Mouse (Mus musculus): ENCODE results near the gene Mmp7. TPM values are rescaled to one million over a fixed set of nuclear protein-coding genes. Genes with fewer than 3 reads are reported as not detected.

Gene Mmp7
- polyA plus RNA-seq, 1 experiment from 2014 or later: not detected

DNA sequence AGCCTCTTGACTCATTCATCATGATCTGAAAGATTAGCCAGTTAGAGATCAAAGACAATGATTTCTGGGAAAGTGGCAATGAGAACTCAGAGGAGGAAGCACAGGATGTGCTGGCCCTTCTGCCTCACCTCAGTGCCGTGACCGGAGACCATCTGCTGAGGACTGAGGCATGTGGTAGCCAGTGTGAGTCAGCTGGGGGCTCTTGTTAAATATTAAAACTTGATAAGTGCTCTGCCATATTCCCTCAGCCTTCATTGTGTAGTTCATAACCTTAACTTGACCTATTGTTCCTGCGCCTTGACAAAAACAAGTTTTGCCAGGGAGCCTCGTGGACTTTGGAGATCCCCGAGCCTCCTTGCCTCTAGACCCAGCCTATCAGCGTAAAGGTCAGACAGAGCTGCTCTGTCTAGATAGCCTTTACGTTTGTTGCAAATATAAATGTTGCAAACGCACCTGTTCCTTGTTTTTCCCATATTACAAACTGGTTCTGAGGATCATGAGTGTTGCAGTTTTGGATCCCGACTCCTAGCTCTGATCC lies 9.7 kb upstream of the Mmp7 start:
- no peak overlapping the region for H3K4me2 ChIP-seq
- no peaks in the 10 kb centered on the region for H3K4me1 ChIP-seq (replicated peaks)
- no peak overlapping the region for H3K9ac ChIP-seq
- no peak overlapping the region for H3K27ac ChIP-seq (replicated peaks)
- no peaks in the 10 kb centered on the region for H3K27me3 ChIP-seq
- no peak overlapping the region for H3K4me3 ChIP-seq (replicated peaks)
- H3K9me3 ChIP-seq (replicated peaks): no peaks in the 10 kb centered on the region
- ATAC-seq (ENCODE audit: insufficient read depth): no peak
- H3K36me3 ChIP-seq (replicated peaks): no peaks in the 10 kb centered on the region
- WGBS (ENCODE audit: insufficient replicate concordance): 67% methylated on average over 9 of the region's 9 CpGs

DNA sequence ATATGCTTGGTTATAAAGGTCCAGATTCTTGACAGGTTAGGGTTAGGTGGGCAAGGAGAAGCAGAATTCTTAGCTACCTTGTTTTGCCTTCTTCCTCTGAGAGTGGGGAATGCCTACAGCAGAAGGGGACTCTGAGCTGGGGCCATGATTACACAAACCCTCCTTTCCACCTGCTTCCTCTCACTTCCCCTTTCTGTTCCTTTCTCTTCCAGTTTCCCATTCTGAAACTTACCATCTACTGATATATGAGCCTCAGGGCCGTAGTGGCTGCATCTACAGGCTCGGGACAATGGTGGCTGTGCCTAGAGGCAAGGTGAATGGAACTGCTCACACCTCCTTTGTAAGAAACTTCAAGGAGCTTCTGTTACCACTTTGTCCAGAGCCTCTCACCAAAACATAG lies 5.9 kb upstream of the Mmp7 start:
- Histone ChIP-seq H3K9me3 (replicated peaks) (no peaks in the 10 kb centered on the region), H3K4me2 (no peak overlapping the region), H3K4me3 (replicated peaks) (no peak overlapping the region), H3K4me1 (replicated peaks) (no peaks in the 10 kb centered on the region), H3K27me3 (no peaks in the 10 kb centered on the region), H3K9ac (no peak overlapping the region), H3K36me3 (replicated peaks) (no peaks in the 10 kb centered on the region), H3K27ac (replicated peaks) (no peak overlapping the region)
- no peak for ATAC-seq (ENCODE audit: insufficient read depth)
- WGBS (ENCODE audit: insufficient replicate concordance): 28% methylated on average over 2 of the region's 2 CpGs

DNA sequence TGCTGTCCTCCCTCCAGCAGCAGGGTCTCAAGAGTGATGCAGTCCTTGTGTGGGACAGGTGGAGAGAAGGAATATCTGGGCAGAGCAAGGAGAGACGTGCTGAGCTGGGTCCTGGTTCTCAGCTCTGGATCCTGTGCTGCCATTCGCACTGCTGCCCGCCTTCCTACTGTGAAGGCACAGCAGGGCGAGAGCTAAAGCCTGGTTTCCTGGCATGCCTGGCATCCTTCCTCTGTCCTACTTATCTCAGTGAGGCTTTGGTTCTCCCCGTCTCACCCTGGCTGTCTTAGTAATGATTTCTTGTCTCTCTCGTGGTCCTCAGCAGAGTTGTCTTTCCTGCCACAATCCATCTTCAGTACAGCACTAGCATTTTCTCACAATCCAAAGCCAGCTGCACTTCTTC lies 2.1 kb upstream of the Mmp7 start:
- Histone ChIP-seq H3K9me3 (replicated peaks) (no peaks in the 10 kb centered on the region), H3K4me2 (no peak overlapping the region), H3K36me3 (replicated peaks) (no peaks in the 10 kb centered on the region), H3K27me3 (no peaks in the 10 kb centered on the region), H3K4me1 (replicated peaks) (no peaks in the 10 kb centered on the region), H3K9ac (no peak overlapping the region), H3K4me3 (replicated peaks) (no peak overlapping the region), H3K27ac (replicated peaks) (no peak overlapping the region)
- WGBS (ENCODE audit: insufficient replicate concordance): 36% methylated on average over 6 of the region's 6 CpGs
- no peak for ATAC-seq (ENCODE audit: insufficient read depth)

DNA sequence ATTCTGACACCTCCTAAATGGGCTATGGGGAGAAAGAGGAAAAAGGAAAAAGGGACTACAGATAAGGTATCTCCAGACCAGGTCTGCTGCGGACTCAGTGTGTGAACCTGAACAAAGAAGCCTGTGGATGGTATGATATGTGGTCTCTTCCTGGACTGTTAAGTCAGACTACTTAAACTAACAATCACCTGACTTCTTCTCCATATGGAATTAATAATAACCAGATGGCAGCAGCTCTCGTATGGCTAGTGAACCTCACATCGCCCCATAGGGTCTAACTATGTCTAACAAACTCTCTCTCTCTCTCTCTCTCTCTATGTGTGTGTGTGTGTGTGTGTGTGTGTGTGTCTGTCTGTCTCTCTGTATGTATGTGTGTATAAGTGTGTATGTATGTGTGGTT lies 2.1 kb downstream of the Mmp7 start:
- ATAC-seq (ENCODE audit: insufficient read depth): no peak
- H3K27me3 ChIP-seq: no peaks in the 10 kb centered on the region
- no peaks in the 10 kb centered on the region for H3K4me1 ChIP-seq (replicated peaks)
- H3K9ac ChIP-seq: no peak overlapping the region
- no peak overlapping the region for H3K4me3 ChIP-seq (replicated peaks)
- no peaks in the 10 kb centered on the region for H3K36me3 ChIP-seq (replicated peaks)
- H3K27ac ChIP-seq (replicated peaks): no peak overlapping the region
- H3K4me2 ChIP-seq: no peak overlapping the region
- no peaks in the 10 kb centered on the region for H3K9me3 ChIP-seq (replicated peaks)
- WGBS (ENCODE audit: insufficient replicate concordance): 75% methylated on average over 3 of the region's 3 CpGs

DNA sequence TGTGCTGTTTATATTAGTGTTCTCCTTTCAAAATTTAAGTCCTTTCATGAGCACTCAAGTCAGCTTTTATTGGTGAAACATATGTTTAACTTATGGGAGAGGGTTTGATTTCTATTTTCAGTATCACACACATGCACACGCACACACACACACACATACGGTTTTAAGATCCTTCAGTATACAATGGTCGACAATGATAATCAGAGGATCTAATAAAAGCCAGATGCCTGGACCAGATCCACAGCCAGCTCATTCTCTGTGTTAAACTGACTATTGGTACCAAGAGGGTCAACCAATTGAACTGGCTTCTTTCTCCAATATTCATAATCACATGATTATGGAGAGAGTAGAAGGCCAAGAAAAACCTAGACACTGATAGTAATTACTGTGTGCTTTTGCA lies 3.8 kb downstream of the Mmp7 start:
- no peak overlapping the region for H3K4me2 ChIP-seq
- no peak overlapping the region for H3K9ac ChIP-seq
- no peaks in the 10 kb centered on the region for H3K36me3 ChIP-seq (replicated peaks)
- ATAC-seq (ENCODE audit: insufficient read depth): no peak
- WGBS (ENCODE audit: insufficient replicate concordance): 70% methylated on average over 3 of the region's 3 CpGs
- no peak overlapping the region for H3K27ac ChIP-seq (replicated peaks)
- H3K4me1 ChIP-seq (replicated peaks): no peaks in the 10 kb centered on the region
- no peak overlapping the region for H3K4me3 ChIP-seq (replicated peaks)
- no peaks in the 10 kb centered on the region for H3K27me3 ChIP-seq
- H3K9me3 ChIP-seq (replicated peaks): no peaks in the 10 kb centered on the region

DNA sequence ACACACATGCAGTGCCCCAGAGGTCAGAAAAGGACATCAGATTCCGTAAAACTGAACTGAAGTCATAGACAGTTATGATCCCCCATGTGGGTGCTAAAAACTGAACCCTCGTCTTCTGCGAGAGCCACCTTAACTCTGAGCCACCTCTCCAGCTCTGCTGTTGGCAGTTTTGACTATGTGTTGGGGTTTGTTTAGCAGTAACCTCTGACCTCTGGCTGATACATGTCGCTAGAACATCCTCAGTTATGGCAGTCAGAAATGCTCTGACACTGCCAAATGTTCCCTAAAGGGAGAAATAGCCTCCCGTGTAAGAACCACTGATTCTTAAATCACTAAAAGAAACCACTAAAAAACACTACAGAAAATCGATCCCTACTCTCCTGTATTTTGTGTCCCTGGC lies 16.8 kb downstream of the Mmp7 start:
- no peaks in the 10 kb centered on the region for H3K36me3 ChIP-seq (replicated peaks)
- WGBS (ENCODE audit: insufficient replicate concordance): 53% methylated on average over 6 of the region's 6 CpGs

DNA sequence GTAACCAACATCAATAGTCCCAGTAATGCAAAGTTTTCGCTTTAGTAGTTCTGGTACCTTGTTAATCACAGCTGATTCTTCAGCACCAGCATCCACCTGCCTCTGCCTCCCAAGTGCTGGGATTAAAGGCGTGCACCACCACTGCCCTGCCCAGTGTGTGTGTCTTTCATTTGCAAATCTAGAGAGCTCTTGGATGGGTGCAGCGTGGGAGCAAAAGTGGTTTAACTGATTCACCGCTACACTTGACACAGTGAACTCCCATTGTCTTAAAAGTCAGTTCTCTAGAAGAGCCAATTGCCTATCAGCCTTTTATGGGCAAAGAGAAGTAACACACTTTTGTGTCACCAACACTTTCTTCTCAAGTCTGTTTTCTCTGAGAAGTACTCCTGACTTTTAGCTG lies 19.3 kb downstream of the Mmp7 start:
- Histone ChIP-seq H3K9me3 (replicated peaks) (no peaks in the 10 kb centered on the region), H3K9ac (no peak overlapping the region), H3K4me2 (no peak overlapping the region), H3K27ac (replicated peaks) (no peak overlapping the region), H3K4me1 (replicated peaks) (no peaks in the 10 kb centered on the region), H3K36me3 (replicated peaks) (no peaks in the 10 kb centered on the region), H3K4me3 (replicated peaks) (no peak overlapping the region), H3K27me3 (no peaks in the 10 kb centered on the region)
- no peak for ATAC-seq (ENCODE audit: insufficient read depth)
- WGBS (ENCODE audit: insufficient replicate concordance): 59% methylated on average over 4 of the region's 4 CpGs

More for the DNA sequence above, 16.8 kb downstream of the Mmp7 start:
- no peak for ATAC-seq (ENCODE audit: insufficient read depth)
- H3K9ac ChIP-seq: no peak overlapping the region
- no peak overlapping the region for H3K4me3 ChIP-seq (replicated peaks)
- no peaks in the 10 kb centered on the region for H3K4me1 ChIP-seq (replicated peaks)
- H3K27me3 ChIP-seq: no peaks in the 10 kb centered on the region
- H3K4me2 ChIP-seq: no peak overlapping the region
- H3K9me3 ChIP-seq (replicated peaks): no peaks in the 10 kb centered on the region
- H3K27ac ChIP-seq (replicated peaks): no peak overlapping the region

DNA sequence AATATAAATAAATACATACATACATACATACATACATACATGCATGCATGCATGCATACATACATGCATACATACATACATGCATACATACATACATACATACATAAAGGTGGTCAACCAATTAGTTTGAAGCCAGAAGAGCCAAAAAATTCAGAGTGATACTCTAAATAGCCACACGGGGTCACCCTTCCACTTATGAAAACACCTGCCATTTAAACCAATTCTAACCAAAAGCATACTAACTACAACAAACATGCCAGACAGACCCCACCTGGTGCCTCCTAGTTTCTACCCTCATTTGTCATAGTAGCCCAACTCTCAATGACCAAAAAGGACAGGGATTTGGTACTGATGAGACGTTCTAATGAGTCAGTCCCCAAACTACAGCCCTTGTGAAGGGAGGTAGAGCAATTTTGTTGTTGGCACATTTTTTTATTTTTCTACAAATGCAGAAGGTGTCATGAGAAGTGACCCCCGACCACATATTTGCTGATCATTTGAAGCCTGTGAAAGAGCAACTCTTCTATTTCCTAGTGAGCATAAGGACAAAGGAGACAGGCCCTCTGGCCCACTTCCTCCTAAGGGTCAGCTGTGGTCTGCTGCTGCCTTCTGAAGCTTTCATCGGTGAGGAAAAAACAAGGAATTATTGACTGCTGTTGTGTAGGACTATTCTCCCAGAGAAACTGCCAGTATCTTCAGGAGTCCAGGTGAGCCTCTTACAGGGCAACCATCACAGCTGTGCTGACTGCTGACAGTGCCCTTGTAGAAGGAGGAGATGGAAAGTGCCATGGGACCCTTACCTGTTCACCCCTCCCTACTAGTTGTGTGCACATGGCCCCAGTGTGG lies 22.4 kb downstream of the Mmp7 start:
- Histone ChIP-seq H3K4me3 (replicated peaks) (no peak overlapping the region), H3K4me1 (replicated peaks) (no peaks in the 10 kb centered on the region), H3K9me3 (replicated peaks) (no peaks in the 10 kb centered on the region), H3K27ac (replicated peaks) (no peak overlapping the region), H3K36me3 (replicated peaks) (no peaks in the 10 kb centered on the region), H3K4me2 (no peak overlapping the region), H3K9ac (no peak overlapping the region), H3K27me3 (no peaks in the 10 kb centered on the region)
- 23% methylated on average over 4 of the region's 4 CpGs for WGBS (ENCODE audit: insufficient replicate concordance)
- no peak for ATAC-seq (ENCODE audit: insufficient read depth)

DNA sequence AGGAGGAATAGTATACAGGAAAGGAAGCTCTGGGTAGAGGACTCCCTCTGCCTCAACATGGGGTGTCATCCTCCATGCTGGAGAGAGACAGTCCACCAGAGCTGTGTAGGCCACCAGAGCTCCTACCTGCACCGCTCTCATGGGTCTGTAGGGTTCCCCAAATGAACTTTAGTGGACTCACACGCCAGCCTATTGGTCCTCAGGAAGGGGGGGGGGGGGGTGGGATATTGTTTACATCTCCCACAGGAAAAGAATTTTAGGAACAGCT lies 23.0 kb downstream of the Mmp7 start:
- H3K4me2 ChIP-seq: no peak overlapping the region
- no peaks in the 10 kb centered on the region for H3K27me3 ChIP-seq
- no peaks in the 10 kb centered on the region for H3K9me3 ChIP-seq (replicated peaks)
- 84% methylated on average over 2 of the region's 2 CpGs for WGBS (ENCODE audit: insufficient replicate concordance)
- H3K4me1 ChIP-seq (replicated peaks): no peaks in the 10 kb centered on the region
- no peak for ATAC-seq (ENCODE audit: insufficient read depth)
- H3K36me3 ChIP-seq (replicated peaks): no peaks in the 10 kb centered on the region
- no peak overlapping the region for H3K27ac ChIP-seq (replicated peaks)
- H3K9ac ChIP-seq: no peak overlapping the region
- H3K4me3 ChIP-seq (replicated peaks): no peak overlapping the region

DNA sequence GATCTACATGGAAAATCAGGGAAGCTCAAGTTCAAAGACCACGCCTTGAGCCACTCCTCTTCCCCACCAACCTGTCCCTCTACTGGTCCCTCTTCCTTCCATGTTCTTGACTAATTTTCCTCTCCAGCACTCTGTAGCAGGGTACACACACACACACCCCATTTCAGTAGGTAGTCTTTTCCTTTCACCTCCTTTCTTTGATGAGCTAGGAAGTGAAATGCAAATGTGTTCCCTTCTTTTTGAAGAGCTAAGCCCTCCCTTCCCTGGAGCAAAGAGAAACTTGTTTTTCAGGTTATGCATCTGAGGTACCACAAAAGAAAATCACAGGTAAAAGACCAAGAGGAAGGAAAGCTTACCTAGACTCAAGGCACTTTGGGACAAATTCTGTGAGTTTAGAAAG lies 29.7 kb downstream of the Mmp7 start:
- H3K4me1 ChIP-seq (replicated peaks): no peaks in the 10 kb centered on the region
- no peak overlapping the region for H3K9ac ChIP-seq
- WGBS (ENCODE audit: insufficient replicate concordance): 61% methylated on average over 1 of the region's 1 CpGs
- ATAC-seq (ENCODE audit: insufficient read depth): no peak
- no peaks in the 10 kb centered on the region for H3K36me3 ChIP-seq (replicated peaks)
- no peaks in the 10 kb centered on the region for H3K27me3 ChIP-seq
- H3K27ac ChIP-seq (replicated peaks): no peak overlapping the region
- H3K4me2 ChIP-seq: no peak overlapping the region
- no peaks in the 10 kb centered on the region for H3K9me3 ChIP-seq (replicated peaks)
- H3K4me3 ChIP-seq (replicated peaks): no peak overlapping the region

DNA sequence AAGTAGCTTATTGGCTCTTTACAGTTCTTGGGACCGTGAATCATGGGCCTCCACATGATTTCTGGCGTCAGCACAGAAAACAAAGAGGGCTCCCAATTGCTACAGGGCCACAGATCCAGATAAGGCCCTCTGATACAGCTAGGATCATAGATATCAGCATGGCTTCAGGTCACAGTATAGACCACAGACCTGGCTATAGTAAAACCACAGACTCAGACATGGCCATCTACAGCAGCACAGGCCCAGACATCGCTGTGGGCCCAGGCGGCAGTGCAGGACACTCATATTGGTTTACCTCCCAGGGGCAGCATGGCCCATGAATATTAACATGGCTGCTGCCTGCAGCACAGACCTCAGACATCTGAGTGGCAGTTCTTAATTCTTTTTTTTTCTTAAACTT lies 37.1 kb downstream of the Mmp7 start:
- Histone ChIP-seq H3K27ac (replicated peaks) (no peak overlapping the region), H3K9me3 (replicated peaks) (no peaks in the 10 kb centered on the region), H3K4me2 (no peak overlapping the region), H3K4me3 (replicated peaks) (no peak overlapping the region), H3K36me3 (replicated peaks) (no peaks in the 10 kb centered on the region), H3K4me1 (replicated peaks) (no peaks in the 10 kb centered on the region), H3K27me3 (no peaks in the 10 kb centered on the region), H3K9ac (no peak overlapping the region)
- no peak for ATAC-seq (ENCODE audit: insufficient read depth)
- 30% methylated on average over 4 of the region's 4 CpGs for WGBS (ENCODE audit: insufficient replicate concordance)

DNA sequence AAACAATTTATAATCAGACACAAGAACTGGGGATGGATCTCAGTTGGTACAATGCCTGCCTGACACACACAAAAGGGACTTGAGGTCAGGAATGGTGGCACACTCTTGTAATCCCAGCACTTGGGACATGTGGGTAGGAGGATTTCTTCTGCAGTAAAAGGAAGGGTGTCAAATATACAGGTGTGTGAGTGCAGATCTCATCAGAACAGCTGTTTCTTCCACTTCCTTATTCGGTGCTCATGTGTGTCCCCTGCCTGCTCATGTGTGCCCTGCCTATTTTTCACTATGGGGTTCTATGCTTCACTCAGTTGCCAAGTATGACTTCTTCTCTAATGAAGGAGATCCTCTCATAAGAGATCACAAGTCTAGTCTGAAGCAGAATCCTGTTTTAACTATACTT lies 50.8 kb downstream of the Mmp7 start:
- Histone ChIP-seq H3K9me3 (replicated peaks) (no peaks in the 10 kb centered on the region), H3K9ac (no peak overlapping the region), H3K4me1 (replicated peaks) (no peaks in the 10 kb centered on the region), H3K4me2 (no peak overlapping the region), H3K27me3 (0 out of 2 replicates have a peak, but pooled peaks cover 4% of the 10 kb centered on the region), H3K4me3 (replicated peaks) (no peak overlapping the region), H3K36me3 (replicated peaks) (no peaks in the 10 kb centered on the region), H3K27ac (replicated peaks) (no peak overlapping the region)
- 27% methylated on average over 1 of the region's 1 CpGs for WGBS (ENCODE audit: insufficient replicate concordance)
- ATAC-seq (ENCODE audit: insufficient read depth): no peak

All from liver, embryonic 15.5 days (tissue).